Mouse (Mus musculus): ENCODE results near the gene Tmem202. TPM values are rescaled to one million over a fixed set of nuclear protein-coding genes. Genes with fewer than 3 reads are reported as not detected.
A peak's percentile ranks its signal among the peaks of the same experiment; 100 is the strongest.

Gene Tmem202
- 0.20 TPM in 1 of 2 replicates, not detected in the other for polyA plus RNA-seq (2016; fragmentation: Nextera tagmentation; extraction: Ambion mirVana)

DNA sequence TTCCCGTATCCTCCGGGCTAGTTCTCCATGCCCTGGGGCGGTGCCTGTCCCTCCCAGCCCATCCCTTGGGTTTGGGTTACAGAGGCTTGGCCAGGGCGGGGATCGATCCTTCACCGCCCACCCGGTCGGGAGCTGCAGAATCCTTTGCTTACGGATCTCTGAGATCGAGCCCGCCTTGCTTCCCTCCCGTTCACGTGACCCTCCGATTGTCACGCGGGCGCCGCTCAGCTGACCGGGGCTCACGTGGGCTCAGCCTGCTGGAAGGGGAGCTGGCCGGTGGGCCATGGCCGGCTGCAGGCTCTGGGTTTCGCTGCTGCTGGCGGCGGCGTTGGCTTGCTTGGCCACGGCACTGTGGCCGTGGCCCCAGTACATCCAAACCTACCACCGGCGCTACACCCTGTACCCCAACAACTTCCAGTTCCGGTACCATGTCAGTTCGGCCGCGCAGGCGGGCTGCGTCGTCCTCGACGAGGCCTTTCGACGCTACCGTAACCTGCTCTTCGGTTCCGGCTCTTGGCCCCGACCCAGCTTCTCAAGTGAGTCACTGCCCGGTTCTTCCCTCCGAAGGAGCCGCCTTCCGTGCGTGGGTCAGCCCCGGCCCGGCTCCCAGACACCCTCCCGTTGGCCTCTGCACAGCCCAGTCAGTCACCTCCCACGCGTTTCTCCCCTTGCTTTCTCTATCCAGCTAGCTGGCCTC is at the start of gene Tmem202, which contains the start of gene Hexa:
Gene Tmem202, minus strand, starts transcription at position 407 of the 697 bp plus-strand sequence.
Gene Hexa, plus strand, starts transcription at position 100 of the 697 bp plus-strand sequence.
- H3K36me3 ChIP-seq, result no peaks in the 10 kb centered on the region
- H3K4me3 ChIP-seq, result peak within 1 kb of the TSS; percentile 74
- peak within 1 kb of the TSS; percentile 91 for H3K4me2 ChIP-seq (replicated peaks)
- no peaks in the 10 kb centered on the region for H3K9me3 ChIP-seq
- 3% methylated on average over 54 of the region's 55 CpGs for WGBS
- H3K27me3 ChIP-seq, result no peaks in the 10 kb centered on the region
- H3K4me1 ChIP-seq, result peaks cover 13% of the 10 kb centered on the region
- H3K27ac ChIP-seq, result peak within 1 kb of the TSS; percentile 55; the same call in 1 of the 2 replicates
- peak within 1 kb of the TSS; percentile 78 for H3K9ac ChIP-seq
- peak; percentile 85 for ATAC-seq (ENCODE audit: insufficient number of reproducible peaks, insufficient read depth, low FRiP score, low TSS enrichment)

DNA sequence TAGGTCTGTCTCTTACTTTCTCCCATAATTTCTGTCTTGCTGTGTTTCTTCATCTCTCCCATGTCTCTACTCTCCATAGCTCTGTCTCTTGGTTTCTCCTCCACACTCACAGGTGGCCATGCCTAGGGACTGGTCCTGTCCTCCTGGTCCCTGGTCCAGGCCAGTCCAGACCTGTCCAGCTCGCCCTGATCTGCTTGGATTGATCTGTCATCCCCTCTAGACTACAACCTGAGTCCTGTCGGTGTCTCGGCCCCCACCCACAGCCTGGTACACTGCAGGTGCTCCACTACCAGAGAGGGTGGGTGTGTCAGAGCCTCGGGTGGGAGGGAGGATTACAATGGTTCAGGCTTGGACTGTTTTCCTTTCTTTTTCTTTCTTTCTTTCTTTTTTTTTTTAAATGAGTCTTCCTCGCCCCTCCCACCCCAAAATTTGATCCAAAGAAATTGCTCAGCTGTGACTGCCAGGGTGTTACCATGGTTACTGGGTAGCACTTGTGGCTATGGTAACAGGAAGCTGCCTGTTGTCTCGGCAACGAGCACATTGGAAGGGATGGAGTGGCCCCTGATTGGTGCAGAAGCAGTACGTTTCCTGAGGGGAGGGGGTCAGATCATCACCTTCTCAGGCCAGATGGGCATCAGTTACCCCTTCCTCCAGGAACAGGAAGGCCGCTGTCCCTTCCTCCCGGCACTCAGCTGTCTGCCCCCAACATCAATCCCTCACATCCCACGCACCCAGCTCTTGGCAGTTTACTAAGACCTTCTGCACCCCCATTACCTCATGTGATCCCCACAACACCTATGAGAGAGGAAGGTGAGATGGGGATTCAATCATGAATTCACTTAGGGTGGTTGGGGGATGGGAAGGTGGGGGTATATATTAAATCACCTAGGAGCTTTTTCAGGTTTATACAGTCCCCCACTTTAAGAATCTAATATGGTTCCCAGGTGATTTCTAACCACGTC is 49.3 kb upstream of the Tmem202 start:
- Histone ChIP-seq H3K4me1 (no peaks in the 10 kb centered on the region), H3K9me3 (no peaks in the 10 kb centered on the region), H3K4me2 (replicated peaks) (no peak overlapping the region), H3K27ac (no peak overlapping the region), H3K4me3 (no peak overlapping the region), H3K27me3 (no peaks in the 10 kb centered on the region), H3K9ac (no peak overlapping the region), H3K36me3 (no peaks in the 10 kb centered on the region)
- 0 out of 2 replicates have a peak, but pooled peaks have one; percentile 42 for ATAC-seq (ENCODE audit: insufficient number of reproducible peaks, insufficient read depth, low FRiP score, low TSS enrichment)
- 48% methylated on average over 12 of the region's 12 CpGs for WGBS

DNA sequence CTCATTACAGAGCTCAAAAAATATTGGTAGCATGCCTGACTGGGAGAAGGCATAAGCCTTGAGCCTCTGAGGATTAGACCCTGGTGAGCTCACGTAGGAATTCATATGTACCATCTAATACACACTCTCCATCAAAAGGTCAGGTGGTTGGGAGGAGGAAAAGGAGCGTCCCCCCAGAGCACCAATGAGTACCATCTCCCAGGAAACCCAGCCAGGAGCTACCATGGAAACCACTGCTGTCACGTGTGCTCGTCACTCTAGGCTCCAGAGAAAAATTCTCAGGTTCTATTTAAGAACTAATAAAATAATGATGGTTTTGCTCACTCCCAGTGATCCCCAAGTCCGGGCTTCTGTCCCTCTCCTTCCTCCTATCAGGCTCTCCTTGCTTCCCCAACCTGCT is 48.6 kb upstream of the Tmem202 start:
- Histone ChIP-seq H3K27me3 (no peaks in the 10 kb centered on the region), H3K27ac (no peak overlapping the region), H3K9me3 (no peaks in the 10 kb centered on the region), H3K4me2 (replicated peaks) (no peak overlapping the region), H3K36me3 (no peaks in the 10 kb centered on the region), H3K9ac (no peak overlapping the region), H3K4me3 (no peak overlapping the region), H3K4me1 (no peaks in the 10 kb centered on the region)
- ATAC-seq (ENCODE audit: insufficient number of reproducible peaks, insufficient read depth, low FRiP score, low TSS enrichment), result no peak
- 67% methylated on average over 5 of the region's 5 CpGs for WGBS

DNA sequence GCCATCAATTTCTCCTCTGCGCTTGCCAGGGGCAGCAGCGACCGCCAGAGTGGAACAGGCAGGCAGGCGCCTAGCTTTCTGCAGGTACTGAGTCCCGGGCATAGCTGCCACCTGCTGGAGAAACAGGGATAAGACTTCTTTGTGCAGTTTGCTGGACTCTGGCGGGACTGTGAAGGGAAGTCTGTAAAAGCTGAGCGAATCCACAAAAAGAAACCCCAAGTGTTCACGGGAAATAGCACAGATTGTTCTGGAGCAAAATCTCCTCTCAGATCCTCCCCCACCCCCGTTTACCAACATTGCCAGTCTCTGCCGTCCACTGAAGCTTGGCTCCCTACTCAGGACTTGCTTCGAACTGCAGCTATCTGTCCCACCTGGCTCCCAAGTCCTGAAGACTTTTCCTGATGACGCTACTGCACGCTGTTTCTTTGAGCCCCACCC is 45.2 kb upstream of the Tmem202 start:
- Histone ChIP-seq H3K9ac (peak overlapping the region; percentile 28; the same call in 1 of the 2 replicates), H3K4me3 (peak overlapping the region; percentile 23), H3K4me1 (no peaks in the 10 kb centered on the region), H3K27ac (no peak overlapping the region), H3K27me3 (no peaks in the 10 kb centered on the region), H3K4me2 (replicated peaks) (peak overlapping the region; percentile 46), H3K36me3 (no peaks in the 10 kb centered on the region), H3K9me3 (no peaks in the 10 kb centered on the region)
- peak; percentile 64; the same call in 1 of the 2 replicates for ATAC-seq (ENCODE audit: insufficient number of reproducible peaks, insufficient read depth, low FRiP score, low TSS enrichment)
- WGBS, result 4% methylated on average over 13 of the region's 13 CpGs

DNA sequence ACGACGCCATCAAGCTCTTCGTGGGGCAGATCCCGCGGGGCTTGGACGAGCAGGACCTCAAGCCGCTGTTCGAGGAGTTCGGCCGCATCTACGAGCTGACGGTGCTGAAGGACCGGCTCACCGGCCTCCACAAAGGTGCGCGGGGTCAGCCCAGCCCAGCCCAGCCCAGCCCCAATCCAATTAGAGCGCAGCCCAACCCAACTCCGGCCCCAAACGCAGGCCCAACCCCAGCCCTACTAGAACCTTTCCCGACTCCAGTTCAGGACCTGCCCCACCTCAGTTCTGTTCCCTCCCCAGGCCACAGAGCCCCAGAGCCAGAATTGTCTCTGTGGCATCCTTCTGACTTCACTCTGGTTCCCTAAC is 38.8 kb upstream of the Tmem202 start:
- no peaks in the 10 kb centered on the region for H3K36me3 ChIP-seq
- peaks cover 19% of the 10 kb centered on the region; the same call in 1 of the 2 replicates for H3K27me3 ChIP-seq
- no peak overlapping the region for H3K27ac ChIP-seq
- H3K4me3 ChIP-seq, result peak overlapping the region; percentile 44
- ATAC-seq (ENCODE audit: insufficient number of reproducible peaks, insufficient read depth, low FRiP score, low TSS enrichment), result no peak; the same call in 1 of the 2 replicates
- H3K9ac ChIP-seq, result no peak overlapping the region
- peak overlapping the region; percentile 68 for H3K4me2 ChIP-seq (replicated peaks)
- no peaks in the 10 kb centered on the region for H3K9me3 ChIP-seq
- under 1% methylated on average over 17 of the region's 20 CpGs for WGBS
- peaks cover 8% of the 10 kb centered on the region; the same call in 1 of the 2 replicates for H3K4me1 ChIP-seq

DNA sequence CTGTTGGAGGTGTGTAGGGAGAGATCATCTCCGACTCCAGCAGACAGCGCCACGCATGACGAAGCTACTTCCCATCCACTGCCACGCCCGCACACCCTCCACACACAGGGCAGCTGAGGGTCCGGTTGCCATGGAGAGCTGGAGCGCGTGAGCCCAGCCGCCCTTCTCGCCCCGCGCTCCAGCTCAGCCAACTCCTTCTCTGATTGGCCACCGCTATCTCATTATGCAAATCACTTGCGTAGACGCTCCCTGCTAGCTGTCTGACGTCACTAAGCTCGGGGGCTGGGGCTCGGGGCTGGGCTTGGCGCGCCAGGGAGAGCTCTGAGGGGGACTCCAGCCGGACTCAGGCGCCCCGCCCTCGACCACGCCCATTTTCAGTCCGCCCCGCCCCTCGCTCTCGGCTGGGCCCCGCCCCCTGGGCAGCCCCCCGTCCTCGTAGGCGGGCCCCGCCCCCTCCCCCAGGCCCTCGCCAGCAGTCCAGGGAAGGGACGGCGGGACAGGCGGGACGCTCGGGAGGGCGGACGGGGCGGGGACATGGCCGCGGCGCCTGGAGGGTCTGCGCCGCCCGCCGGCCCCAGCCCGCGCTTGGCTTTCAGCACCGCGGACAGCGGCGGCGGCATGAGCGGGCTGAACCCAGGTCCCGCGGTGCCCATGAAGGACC is 38.3 kb upstream of the Tmem202 start, which contains the start of gene Celf6:
Gene Celf6, plus strand, starts transcription at position 74 of the 661 bp plus-strand sequence.
- ATAC-seq (ENCODE audit: insufficient number of reproducible peaks, insufficient read depth, low FRiP score, low TSS enrichment), result peak; percentile 98
- Histone ChIP-seq H3K27me3 (peaks cover 19% of the 10 kb centered on the region; the same call in 1 of the 2 replicates), H3K4me3 (peak within 1 kb of the TSS; percentile 44), H3K9ac (0 out of 2 replicates have a peak within 1 kb of the TSS, but pooled peaks have one; percentile 10), H3K36me3 (no peaks in the 10 kb centered on the region), H3K9me3 (no peaks in the 10 kb centered on the region), H3K27ac (no peak within 1 kb of the TSS), H3K4me1 (peaks cover 8% of the 10 kb centered on the region; the same call in 1 of the 2 replicates), H3K4me2 (replicated peaks) (peak within 1 kb of the TSS; percentile 68)
- whole genome bisulfite sequencing, result under 1% methylated on average over 60 of the region's 61 CpGs

DNA sequence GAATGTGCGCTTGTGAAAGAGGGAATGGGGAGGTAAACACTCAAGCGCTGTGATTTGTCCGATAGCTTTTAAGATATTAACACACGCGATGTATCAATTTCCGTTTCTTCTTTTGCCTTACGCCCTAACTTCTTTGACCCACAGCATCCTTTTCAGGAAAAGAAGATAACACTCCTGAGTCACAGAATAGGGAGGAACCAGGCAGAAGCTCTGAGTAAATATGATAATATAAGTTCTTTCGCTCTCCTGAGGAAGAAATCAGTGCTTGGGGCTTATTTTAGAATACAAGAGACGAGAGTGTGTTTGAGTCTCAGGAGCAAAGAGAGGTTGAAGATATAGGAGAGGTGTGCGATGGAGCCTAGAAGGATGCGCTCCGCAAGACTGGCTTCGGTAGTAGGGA is 37.8 kb upstream of the Tmem202 start:
- Histone ChIP-seq H3K4me3 (peak overlapping the region; percentile 44), H3K27me3 (peaks cover 19% of the 10 kb centered on the region; the same call in 1 of the 2 replicates), H3K9me3 (no peaks in the 10 kb centered on the region), H3K4me2 (replicated peaks) (peak overlapping the region; percentile 68), H3K36me3 (no peaks in the 10 kb centered on the region), H3K27ac (no peak overlapping the region), H3K4me1 (peaks cover 8% of the 10 kb centered on the region; the same call in 1 of the 2 replicates), H3K9ac (0 out of 2 replicates have a peak overlapping the region, but pooled peaks have one; percentile 10)
- ATAC-seq (ENCODE audit: insufficient number of reproducible peaks, insufficient read depth, low FRiP score, low TSS enrichment), result no peak
- WGBS, result 15% methylated on average over 13 of the region's 13 CpGs

DNA sequence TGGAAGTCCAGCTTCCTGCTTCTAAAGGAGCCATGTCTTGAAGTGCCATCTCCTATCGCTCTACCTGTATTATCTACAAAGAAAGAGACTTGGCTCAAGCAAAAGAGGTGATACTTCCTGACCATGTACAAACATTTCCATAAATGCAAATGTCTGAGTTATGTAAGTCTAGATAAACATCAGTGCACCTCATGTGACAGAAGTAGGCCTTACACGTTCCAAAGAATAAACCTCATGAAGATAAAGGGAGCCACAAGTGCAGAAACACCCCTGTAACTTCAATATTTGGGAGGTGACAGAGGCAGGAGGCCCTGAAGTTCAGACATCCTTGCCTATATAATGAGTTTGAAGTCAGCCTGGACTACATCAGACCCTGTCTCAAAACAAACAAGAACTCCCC is 32.2 kb upstream of the Tmem202 start:
- ATAC-seq (ENCODE audit: insufficient number of reproducible peaks, insufficient read depth, low FRiP score, low TSS enrichment), result no peak
- Histone ChIP-seq H3K9me3 (no peaks in the 10 kb centered on the region), H3K9ac (no peak overlapping the region), H3K4me2 (replicated peaks) (no peak overlapping the region), H3K27ac (no peak overlapping the region), H3K36me3 (no peaks in the 10 kb centered on the region), H3K27me3 (peaks cover 8% of the 10 kb centered on the region; the same call in 1 of the 2 replicates), H3K4me1 (no peaks in the 10 kb centered on the region), H3K4me3 (no peak overlapping the region)
- 89% methylated on average over 2 of the region's 2 CpGs for WGBS

DNA sequence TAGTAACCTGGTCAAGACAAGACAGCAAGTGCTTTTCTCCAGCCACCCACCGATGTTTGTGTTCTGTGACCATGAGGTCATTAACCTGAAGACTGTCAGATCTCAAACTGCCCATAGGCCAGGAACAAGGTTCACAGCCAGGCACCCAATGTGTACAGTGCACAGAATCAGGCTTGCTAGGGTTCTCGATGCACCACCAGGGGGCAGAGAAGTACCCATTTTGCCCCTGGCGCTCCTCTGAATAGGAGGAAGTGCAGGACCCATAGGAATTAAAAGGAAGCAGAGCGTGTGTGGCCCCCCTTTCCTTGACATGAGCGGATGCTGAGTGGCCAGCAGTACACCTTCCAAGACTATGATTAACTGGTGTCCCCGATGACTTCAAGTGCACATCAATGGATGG is 27.5 kb upstream of the Tmem202 start:
- Histone ChIP-seq H3K36me3 (peaks cover 22% of the 10 kb centered on the region), H3K27ac (no peak overlapping the region), H3K9ac (no peak overlapping the region), H3K4me3 (no peak overlapping the region), H3K27me3 (no peaks in the 10 kb centered on the region), H3K4me1 (no peaks in the 10 kb centered on the region), H3K4me2 (replicated peaks) (no peak overlapping the region), H3K9me3 (no peaks in the 10 kb centered on the region)
- 28% methylated on average over 6 of the region's 6 CpGs for WGBS
- ATAC-seq (ENCODE audit: insufficient number of reproducible peaks, insufficient read depth, low FRiP score, low TSS enrichment), result no peak

DNA sequence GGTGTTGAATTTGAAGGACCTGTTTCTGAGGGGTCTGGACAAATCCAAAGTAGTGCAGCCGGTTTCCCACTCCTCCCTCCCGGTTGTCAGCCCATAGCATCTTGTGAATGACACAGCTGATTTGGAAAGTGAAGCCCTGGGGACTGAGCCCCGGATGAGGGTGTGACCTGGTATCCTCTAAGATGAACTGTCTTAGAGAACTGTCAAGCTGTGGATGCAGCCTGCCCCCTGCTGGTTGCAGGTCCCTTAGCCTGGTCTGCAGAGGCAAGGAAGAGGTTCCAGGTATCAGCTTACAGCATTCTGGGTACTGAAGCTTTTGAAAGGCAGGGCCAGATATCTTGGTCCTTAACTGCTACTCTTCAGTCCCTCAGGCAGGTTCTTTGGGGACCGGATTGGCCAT is 26.0 kb upstream of the Tmem202 start:
- no peak overlapping the region for H3K4me3 ChIP-seq
- no peaks in the 10 kb centered on the region for H3K9me3 ChIP-seq
- peaks cover 37% of the 10 kb centered on the region for H3K36me3 ChIP-seq
- no peak overlapping the region for H3K4me2 ChIP-seq (replicated peaks)
- no peaks in the 10 kb centered on the region for H3K4me1 ChIP-seq
- no peak overlapping the region for H3K27ac ChIP-seq
- 0 out of 2 replicates have a peak, but pooled peaks have one; percentile 47 for ATAC-seq (ENCODE audit: insufficient number of reproducible peaks, insufficient read depth, low FRiP score, low TSS enrichment)
- no peak overlapping the region for H3K9ac ChIP-seq
- H3K27me3 ChIP-seq, result no peaks in the 10 kb centered on the region
- 24% methylated on average over 4 of the region's 4 CpGs for WGBS

DNA sequence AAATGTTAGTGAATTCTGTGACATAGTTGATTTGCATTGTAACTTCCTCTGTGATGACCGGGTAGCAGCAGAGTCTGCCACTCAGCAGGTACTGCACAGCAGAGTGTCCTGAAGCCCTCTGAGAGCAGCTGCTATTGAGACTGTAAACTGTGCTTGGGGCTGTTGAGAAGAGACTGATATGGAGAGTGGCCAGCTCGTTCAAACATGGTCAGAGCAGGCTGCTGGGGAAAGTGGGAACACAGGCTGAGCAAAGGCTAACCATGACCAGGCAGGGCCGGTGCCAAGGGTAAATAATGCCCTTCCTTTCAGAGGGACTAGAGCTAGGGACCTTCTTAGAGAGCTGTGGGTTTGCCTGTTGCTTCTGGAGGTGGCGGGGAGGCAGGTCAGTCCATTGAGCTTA is 14.1 kb upstream of the Tmem202 start:
- Histone ChIP-seq H3K4me3 (no peak overlapping the region), H3K27me3 (no peaks in the 10 kb centered on the region), H3K27ac (no peak overlapping the region), H3K9ac (no peak overlapping the region), H3K9me3 (no peaks in the 10 kb centered on the region), H3K4me1 (no peaks in the 10 kb centered on the region), H3K4me2 (replicated peaks) (no peak overlapping the region), H3K36me3 (peaks cover 32% of the 10 kb centered on the region)
- WGBS, result 88% methylated on average over 4 of the region's 4 CpGs
- ATAC-seq (ENCODE audit: insufficient number of reproducible peaks, insufficient read depth, low FRiP score, low TSS enrichment), result no peak

Data from embryonic facial prominence, embryonic 12.5 days (tissue).